Mouse (Mus musculus): ENCODE results near the gene Kcnab1. TPM values are rescaled to one million over a fixed set of nuclear protein-coding genes. Genes with fewer than 3 reads are reported as not detected.

Gene Kcnab1
- total and polyA plus RNA-seq, 3 experiments, result 0.82 to 4.5 (median 2.9) TPM

DNA sequence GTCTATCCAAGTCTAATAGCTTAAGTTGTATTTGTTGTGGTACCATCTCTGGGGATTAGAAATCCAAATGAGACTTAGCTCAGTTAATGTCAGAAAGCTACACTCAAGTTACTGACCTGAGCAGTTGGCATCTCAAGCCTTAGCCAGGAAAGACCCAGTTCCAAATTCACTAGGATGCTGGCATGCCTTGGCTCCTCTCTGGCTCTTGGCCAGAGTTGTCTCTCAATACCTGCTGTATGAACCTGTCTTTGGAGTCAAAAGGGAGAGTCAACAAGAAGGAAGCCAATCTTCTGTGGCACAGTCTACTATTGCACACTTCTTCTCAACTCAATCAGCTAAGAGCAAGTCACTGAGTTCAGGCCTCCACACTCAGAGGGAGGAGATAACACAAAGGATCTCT, 67.7 kb downstream of the Kcnab1 start:
- TF ChIP-seq CTCF (IDR thresholded peaks at IDR 0.05), result no peak
- intact Hi-C loops (cut with DNase I), result no loop called here
- Histone ChIP-seq H3K9ac (ENCODE audit: low read depth, low read length) (no peak overlapping the region), H3K27me3 (ENCODE audit: control insufficient read depth, insufficient read depth, low read length) (no peaks in the 10 kb centered on the region), H3K27ac (no peak overlapping the region), H3K4me3 (no peak overlapping the region), H3K36me3 (ENCODE audit: control insufficient read depth, insufficient read depth, low read length) (no peaks in the 10 kb centered on the region), H3K4me1 (ENCODE audit: control insufficient read depth, insufficient read depth, low read length) (no peaks in the 10 kb centered on the region), H3K79me2 (replicated peaks; ENCODE audit: control insufficient read depth, insufficient read depth, low read length) (no peaks in the 10 kb centered on the region)
- no peak for DNase-seq

GRCm38 (mm10) chr3:65187833-65188698, 78.9 kb downstream of the Kcnab1 start:
- no peak for DNase-seq
- Histone ChIP-seq H3K4me3 (no peak overlapping the region), H3K36me3 (ENCODE audit: control insufficient read depth, insufficient read depth, low read length) (no peaks in the 10 kb centered on the region), H3K79me2 (replicated peaks; ENCODE audit: control insufficient read depth, insufficient read depth, low read length) (no peaks in the 10 kb centered on the region), H3K27me3 (ENCODE audit: control insufficient read depth, insufficient read depth, low read length) (no peaks in the 10 kb centered on the region), H3K4me1 (ENCODE audit: control insufficient read depth, insufficient read depth, low read length) (no peaks in the 10 kb centered on the region), H3K9ac (ENCODE audit: low read depth, low read length) (no peak overlapping the region), H3K27ac (peak overlapping the region; percentile 23; the same call in 1 of the 2 replicates)
- TF ChIP-seq EP300 (IDR thresholded peaks at IDR 0.05; ENCODE audit: insufficient read depth, low read depth, low read length), result no peak
- no peak for TF ChIP-seq CTCF (IDR thresholded peaks at IDR 0.05)
- no peak for TF ChIP-seq POLR2A (IDR thresholded peaks at IDR 0.05; ENCODE audit: insufficient read depth, low read depth, low read length)
- intact Hi-C loops (cut with DNase I), result no loop called here
- WGBS, result 39% methylated on average over 7 of the region's 7 CpGs

- Histone ChIP-seq H3K27me3 (ENCODE audit: control insufficient read depth, insufficient read depth, low read length) (no peaks in the 10 kb centered on the region), H3K27ac (no peak overlapping the region), H3K4me1 (ENCODE audit: control insufficient read depth, insufficient read depth, low read length) (peaks cover 1% of the 10 kb centered on the region), H3K4me3 (no peak overlapping the region), H3K9ac (ENCODE audit: low read depth, low read length) (no peak overlapping the region), H3K36me3 (ENCODE audit: control insufficient read depth, insufficient read depth, low read length) (no peaks in the 10 kb centered on the region), H3K79me2 (replicated peaks; ENCODE audit: control insufficient read depth, insufficient read depth, low read length) (no peaks in the 10 kb centered on the region)
- no peak for DNase-seq
- intact Hi-C loops (cut with DNase I), result no loop called here
- 54% methylated on average over 1 of the region's 1 CpGs for WGBS
- no peak for TF ChIP-seq EP300 (IDR thresholded peaks at IDR 0.05; ENCODE audit: insufficient read depth, low read depth, low read length)
- TF ChIP-seq CTCF (IDR thresholded peaks at IDR 0.05), result no peak
- TF ChIP-seq POLR2A (IDR thresholded peaks at IDR 0.05; ENCODE audit: insufficient read depth, low read depth, low read length), result no peak
Observed at GRCm38 (mm10) chr3:65200611-65201010, 91.4 kb downstream of the Kcnab1 start.

GRCm38 (mm10) chr3:65203361-65204117, 94.4 kb downstream of the Kcnab1 start:
- no peak for DNase-seq
- WGBS, result 63% methylated on average over 8 of the region's 8 CpGs

GRCm38 (mm10) chr3:65204356-65205075, 95.3 kb downstream of the Kcnab1 start:
- 68% methylated on average over 6 of the region's 6 CpGs for WGBS
- intact Hi-C loops (cut with DNase I), result no loop called here
- TF ChIP-seq POLR2A (IDR thresholded peaks at IDR 0.05; ENCODE audit: insufficient read depth, low read depth, low read length) (no peak), EP300 (IDR thresholded peaks at IDR 0.05; ENCODE audit: insufficient read depth, low read depth, low read length) (no peak), CTCF (IDR thresholded peaks at IDR 0.05) (no peak)

More at GRCm38 (mm10) chr3:65203361-65204117, 94.4 kb downstream of the Kcnab1 start:
- Histone ChIP-seq H3K79me2 (replicated peaks; ENCODE audit: control insufficient read depth, insufficient read depth, low read length) (no peaks in the 10 kb centered on the region), H3K9ac (ENCODE audit: low read depth, low read length) (no peak overlapping the region), H3K4me3 (no peak overlapping the region), H3K4me1 (ENCODE audit: control insufficient read depth, insufficient read depth, low read length) (peaks cover 1% of the 10 kb centered on the region), H3K27me3 (ENCODE audit: control insufficient read depth, insufficient read depth, low read length) (no peaks in the 10 kb centered on the region), H3K36me3 (ENCODE audit: control insufficient read depth, insufficient read depth, low read length) (no peaks in the 10 kb centered on the region), H3K27ac (no peak overlapping the region)
- TF ChIP-seq CTCF (IDR thresholded peaks at IDR 0.05) (no peak), POLR2A (IDR thresholded peaks at IDR 0.05; ENCODE audit: insufficient read depth, low read depth, low read length) (no peak), EP300 (IDR thresholded peaks at IDR 0.05; ENCODE audit: insufficient read depth, low read depth, low read length) (no peak)
- intact Hi-C loops (cut with DNase I), result no loop called here

More at GRCm38 (mm10) chr3:65204356-65205075, 95.3 kb downstream of the Kcnab1 start:
- Histone ChIP-seq H3K36me3 (ENCODE audit: control insufficient read depth, insufficient read depth, low read length) (no peaks in the 10 kb centered on the region), H3K27ac (no peak overlapping the region), H3K9ac (ENCODE audit: low read depth, low read length) (no peak overlapping the region), H3K4me1 (ENCODE audit: control insufficient read depth, insufficient read depth, low read length) (peaks cover 1% of the 10 kb centered on the region), H3K27me3 (ENCODE audit: control insufficient read depth, insufficient read depth, low read length) (no peaks in the 10 kb centered on the region), H3K4me3 (no peak overlapping the region), H3K79me2 (replicated peaks; ENCODE audit: control insufficient read depth, insufficient read depth, low read length) (no peaks in the 10 kb centered on the region)
- DNase-seq, result no peak

Measured in heart, adult 2 months (tissue).